Mouse (Mus musculus) skeletal muscle tissue, adult 2 months (tissue): Measurements from ENCODE around the gene Ppp4c.
A peak's percentile ranks its signal among the peaks of the same experiment; 100 is the strongest.

Experiments
- DNase-seq: peaks from one replicate; pipeline ENCODE4 v3.0.0-alpha.2; 2012; ENCODE audit warnings: low read depth, low spot score

Gene Ppp4c

DNA sequence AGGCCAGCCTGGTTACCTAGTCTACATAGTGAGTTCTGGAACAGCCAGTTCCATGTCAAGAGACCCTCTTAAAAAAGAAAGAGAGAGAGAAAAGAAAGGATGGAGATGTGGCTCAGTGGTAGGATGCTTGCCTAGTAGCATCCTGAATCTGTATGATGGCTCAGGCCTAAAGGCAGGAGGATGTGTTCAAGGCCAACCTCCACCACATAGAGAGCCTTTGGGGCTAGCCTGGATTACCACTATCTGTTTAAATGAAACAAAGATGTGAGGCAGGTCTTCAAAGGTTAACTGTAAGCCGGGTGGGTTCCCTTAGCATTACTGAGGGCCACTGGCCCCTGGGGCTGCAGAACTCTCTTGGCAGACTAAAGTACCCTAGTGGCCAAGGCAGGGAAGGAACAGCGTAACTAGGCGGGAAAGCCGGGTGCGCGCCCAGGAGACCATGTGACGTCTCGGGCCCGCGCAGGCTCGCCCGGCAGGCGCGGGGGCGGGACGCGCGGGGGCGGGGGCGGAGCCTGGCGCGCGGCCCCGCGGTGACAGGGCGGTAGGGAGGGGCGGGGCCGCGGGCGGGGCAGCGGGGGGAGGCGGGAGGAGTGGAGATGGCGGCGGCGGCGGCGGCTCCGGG is 33.1 kb downstream of the Ppp4c start, which contains the start of gene Mapk3:
TSS of gene Mapk3 (plus strand) at position 552 of the 622 bp plus-strand sequence.
- peak; percentile 83 for DNase-seq

DNA sequence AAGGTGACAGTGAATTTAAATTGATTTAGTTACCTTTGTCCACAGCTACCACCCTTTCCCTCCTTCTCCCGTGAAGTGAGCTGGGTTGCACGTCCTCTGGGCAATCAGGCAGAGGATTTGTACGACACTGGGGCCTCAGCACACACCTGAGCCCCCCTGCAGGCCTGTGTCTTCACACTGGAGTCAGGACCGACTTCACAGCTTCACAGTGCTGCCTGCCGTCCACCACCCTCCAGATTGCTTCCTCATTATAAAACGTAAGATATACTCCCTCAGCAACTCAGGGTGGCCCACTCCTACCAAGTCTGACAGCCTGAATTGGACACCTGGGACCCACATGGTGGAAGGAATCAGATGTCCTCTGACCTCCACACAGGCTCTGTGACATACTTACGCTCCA is 33.8 kb downstream of the Ppp4c start:
- no peak for DNase-seq

DNA sequence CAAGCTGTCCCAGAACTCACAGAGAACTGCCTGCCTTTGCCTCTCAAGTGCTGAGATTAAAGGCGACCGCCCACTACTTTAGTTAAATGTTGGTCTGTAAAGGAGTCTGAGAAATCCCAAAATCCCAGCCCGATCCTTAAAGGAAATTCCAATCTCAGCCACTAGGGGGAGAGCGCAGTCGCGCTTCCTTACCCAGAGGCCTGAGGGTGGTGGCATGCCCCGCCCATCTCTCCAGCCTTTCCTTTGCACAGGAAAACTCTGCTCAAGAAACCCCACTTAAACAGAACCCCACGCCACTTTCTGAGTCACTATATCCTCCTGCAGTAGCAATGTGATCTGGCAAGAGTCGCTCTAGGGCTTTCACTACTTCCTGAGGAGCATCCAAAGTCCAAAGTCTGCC is 37.4 kb downstream of the Ppp4c start:
- peak; percentile 66 for DNase-seq

DNA sequence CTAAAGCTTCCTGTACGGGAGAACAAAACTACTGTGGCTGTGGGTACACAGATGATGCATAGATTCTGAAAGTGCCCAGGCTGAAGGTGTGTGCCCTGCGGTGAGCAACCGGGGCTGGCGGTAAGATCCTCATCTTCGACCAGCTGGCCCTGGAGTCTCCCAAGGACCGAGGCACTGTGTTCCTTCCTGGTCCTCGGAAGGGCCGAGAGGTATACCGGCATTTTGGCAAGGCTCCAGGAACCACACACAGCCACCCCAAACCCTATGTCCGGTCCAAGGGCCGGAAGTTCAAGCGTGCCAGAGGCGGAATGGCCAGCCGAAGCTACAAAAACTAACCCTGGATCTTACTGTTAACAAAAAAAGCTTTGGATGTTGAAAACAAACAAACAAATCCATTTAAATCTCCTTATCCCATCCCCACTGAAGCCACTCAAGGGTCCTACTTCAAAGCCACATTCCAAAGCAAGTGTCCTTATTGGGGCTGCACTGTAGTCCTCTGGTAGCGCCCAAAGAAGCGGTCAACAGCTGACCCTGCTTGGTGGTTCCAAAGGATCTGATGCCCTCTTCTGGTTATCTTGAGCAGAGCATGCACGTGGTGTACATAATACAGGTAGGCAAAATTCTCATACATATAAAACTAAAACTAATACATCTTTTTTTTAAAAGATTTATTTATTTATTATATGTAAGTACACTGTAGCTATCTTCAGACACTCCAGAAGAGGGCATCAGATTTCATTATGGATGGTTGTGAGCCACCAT is 42.5 kb downstream of the Ppp4c start:
- DNase-seq, result no peak

DNA sequence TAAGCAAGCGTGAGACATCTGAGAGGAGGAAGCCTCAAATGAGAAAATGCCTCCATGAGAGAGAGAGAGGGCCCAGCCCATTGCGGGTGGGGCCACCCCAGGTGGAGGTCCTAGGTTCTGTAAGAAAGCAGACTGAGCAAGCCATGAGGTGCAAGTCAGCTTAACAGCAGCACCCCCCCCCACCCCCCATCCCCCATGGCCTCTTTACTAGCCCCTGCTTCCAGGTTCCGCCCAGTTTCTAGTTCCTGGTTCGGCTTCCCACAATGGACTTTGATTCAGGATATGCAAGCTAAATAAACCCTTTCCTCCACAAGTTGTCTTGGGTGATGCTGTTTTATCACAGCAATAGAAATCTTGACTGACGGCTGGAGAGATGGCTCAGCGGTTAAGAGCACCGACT is 43.5 kb downstream of the Ppp4c start:
- no peak for DNase-seq

DNA sequence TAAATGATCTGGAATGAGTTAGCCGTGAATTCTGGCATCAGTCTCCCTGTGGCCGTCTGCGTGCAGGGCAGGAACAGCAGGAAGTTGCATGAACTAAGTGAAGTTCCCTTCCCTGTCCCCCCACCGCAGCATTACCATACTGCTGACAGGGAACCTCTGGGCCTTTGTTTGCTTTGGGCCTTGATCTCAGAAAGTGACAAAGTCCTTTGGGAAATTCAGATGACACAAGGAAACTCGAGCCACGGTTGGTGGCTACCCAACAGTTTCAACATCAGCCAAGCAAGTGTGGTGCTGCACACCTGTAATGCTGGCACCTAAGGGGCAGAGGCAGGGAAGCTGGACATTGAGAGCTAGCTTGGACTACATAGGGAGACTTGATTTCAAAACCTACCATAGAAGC is 45.5 kb downstream of the Ppp4c start:
- no peak for DNase-seq

DNA sequence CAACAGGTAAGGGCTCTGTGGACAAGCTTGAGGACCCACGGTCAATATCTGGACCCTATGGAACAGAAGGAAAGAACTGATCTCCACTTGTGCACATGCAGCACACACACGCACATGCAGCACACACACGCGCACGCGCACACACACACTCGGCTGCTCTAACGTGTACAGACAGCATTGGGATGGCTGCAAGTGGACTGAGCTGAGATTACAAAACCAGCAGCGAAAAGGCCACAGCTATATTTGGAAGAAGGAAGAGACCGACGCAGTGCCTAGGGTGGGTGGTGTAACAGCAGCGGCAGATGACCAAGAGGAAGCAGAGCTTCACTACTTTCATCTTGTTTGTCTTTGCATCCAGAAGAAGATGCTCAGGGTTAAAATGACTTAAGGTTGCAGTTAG is 46.2 kb downstream of the Ppp4c start:
- DNase-seq, result peak; percentile 52

DNA sequence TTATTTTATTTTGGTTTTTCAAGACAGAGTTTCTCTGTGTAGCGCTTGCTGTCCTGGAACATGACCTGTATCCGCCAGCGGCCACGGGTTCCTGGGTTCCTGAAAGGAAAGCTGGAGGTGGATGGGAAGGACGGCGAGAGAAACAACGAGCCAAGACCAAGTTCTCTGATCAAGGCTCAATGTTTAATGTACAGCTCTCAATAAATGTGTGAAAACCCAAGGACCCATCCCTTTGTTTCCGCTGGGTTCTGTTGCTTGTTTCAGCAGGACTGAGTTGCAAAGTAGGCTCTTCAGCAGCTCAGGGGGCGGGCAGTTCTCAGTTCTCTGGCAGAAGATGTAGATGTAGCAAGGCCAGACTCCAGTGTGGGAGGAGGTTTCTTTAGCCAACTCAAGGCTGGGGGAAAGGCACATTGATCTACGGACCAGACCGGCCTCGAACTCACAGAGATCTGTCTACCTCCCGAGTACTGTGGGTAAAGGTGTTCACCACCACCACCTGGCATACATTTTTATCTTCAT is 50.3 kb downstream of the Ppp4c start:
- DNase-seq, result no peak

DNA sequence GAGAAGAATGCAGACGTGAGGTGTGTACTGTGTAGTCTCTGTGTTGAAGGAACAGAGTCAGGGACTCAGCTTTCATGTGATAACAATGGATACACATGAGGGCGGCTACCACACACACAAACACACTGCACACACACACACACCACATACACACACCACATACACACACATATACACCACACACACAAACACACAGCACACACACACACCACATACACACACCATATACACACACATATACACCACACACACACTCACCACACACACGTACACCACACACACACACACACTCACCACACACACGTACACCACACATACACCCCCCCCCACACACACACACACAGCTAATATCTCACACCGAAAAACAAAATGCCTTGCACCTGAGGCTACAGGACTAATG is 50.8 kb downstream of the Ppp4c start:
- no peak for DNase-seq

DNA sequence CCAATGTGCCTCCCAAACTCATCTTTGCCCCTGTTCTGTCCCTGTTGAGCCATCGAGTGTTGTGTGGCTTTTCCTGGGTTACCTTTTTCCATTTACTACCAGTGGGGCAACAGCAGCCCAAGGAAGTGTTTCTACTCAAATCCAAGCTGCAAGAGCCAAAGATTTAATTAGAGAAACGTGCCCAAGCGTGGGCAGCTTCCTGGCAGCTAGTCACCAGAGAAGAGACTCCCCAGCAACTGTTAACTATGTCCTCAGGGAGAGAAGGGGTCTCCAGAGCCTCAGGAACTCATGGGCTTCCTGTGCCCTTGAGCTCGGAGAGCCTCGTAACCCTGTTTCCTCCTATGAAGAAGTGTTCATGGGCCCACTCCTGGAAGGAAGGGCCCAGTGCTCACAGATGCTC is 51.3 kb downstream of the Ppp4c start:
- DNase-seq, result no peak

DNA sequence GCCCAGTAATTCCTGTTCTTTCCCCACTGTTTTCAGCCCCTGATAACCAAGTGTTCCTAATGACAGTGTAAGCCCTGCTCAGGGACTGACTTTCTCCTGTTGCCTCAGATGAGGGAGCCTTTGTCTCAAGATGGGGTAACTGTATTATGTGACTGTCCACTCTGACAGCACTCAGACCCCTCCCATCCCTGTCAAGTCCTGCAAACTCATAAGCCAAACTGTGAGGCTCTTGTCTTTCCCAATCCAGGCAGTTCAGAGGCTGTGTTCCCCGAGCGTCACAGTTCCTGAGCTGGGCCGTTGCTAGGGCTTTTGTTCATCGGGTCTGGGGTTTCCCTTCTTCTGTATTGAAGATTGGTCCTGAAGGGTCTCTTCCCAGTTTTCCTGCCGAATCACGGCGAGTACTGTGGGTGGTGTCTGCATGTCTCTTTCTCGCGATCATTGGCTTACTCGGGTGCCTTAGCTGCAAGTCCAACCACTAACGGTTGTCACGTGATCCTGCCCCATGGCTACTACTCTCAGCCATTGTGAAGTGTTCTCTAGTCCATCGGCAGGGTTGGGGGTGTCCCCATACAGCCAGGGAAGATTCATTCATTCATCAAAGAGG is 52.1 kb downstream of the Ppp4c start:
- DNase-seq, result no peak

DNA sequence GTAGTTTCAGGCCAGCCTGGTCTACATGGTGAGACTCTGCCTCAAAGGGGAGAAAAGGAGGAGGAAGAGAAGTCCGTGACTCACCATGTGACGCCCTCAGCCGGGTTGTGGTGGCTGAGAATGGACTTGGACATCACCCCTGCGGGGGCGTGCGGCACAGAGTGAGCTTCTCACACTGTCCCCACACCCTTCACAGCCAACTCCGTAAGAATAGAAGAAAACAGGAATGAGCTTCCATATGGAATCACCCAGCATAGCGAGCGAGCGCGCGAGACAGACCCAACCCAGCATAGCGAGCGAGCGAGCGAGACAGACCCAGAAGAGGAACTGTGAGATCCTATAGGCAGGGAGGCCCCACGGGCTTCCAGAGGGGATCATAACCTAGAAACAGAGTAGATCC is 52.7 kb downstream of the Ppp4c start:
- no peak for DNase-seq

DNA sequence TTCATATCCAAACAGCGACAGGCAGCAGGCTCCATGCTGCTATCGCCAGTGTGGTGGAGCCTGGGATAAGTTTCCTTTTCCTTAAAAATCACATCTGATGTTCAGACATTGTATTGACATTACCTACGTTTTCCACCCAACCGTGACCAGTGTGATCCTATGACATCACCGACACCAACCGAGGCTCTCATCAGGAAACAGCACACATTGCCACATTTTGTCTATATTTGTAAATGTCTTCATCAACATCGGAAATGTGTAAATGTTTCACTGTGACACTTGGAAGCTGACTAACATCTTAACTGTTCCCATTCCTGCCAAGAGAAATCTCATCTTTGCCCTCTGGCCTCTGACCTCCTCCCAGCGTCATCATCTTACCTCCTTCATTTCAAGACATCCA is 56.2 kb downstream of the Ppp4c start:
- DNase-seq, result no peak
